Mouse (Mus musculus): ENCODE measurements around the gene Opa3.
A peak's percentile ranks its signal among the peaks of the same experiment; 100 is the strongest.
"Not testable (repeated sequence)": the region's sequence is repeated elsewhere in the genome, so short reads cannot be mapped to it uniquely, and the experiment has no call there.

The Opa3 gene

DNA sequence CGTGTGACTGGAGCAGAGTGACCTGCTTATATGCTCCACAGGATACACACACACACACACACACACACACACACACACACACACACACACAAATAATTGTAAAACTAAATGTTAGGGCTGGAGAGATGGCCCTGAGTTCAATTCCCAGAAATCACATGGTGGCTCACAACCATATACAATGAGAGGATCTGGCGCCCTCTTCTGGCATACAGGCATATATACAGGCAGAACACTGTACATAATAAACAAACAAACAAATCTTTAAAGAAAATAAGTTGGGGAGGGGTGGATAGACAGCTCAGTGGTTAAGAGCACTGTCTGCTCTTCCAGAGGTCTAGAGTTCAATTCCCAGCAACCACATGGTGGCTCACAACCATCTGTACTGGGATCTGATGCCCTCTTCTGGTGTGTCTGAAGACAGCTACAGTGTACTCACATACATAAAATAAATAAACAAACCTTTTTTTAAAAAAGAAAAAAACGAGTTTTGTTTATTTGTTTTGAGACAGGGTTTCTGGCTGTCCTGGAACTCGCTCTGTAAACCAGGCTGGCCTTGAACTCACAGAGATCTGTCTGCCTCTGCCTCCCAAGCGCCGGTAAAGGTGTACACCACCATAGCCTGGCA lies 53.7 kb downstream of the Opa3 start:
- not testable (repeated sequence) for DNase-seq (ENCODE audit: low spot score in 2 of 2)

DNA sequence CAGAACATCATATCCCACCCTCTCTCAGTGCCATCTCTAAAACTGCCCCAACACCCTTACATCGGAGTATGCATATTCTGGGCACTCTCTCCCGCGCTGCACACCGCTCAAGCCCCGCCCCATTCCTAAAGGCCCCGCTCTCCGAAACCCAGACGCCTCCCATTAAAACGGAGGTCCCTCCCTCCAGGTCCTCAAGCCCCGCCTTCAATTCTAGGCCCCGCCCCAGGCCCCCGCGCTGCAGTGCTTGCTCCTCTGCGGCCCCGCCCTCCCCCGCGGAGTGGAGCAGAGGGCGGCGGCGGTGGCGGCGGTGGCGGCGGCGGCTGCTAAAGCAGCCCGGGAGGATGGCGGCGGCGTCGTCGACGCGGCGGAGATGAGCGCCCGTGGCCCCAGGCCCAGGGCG lies 54.3 kb downstream of the Opa3 start, which contains the start of gene Rtn2:
TSS of gene Rtn2 (plus strand) at position 240 of the 400 bp plus-strand sequence.
- peak in 1 of 2 experiments; percentile 63 for DNase-seq (ENCODE audit: low spot score in 2 of 2)

DNA sequence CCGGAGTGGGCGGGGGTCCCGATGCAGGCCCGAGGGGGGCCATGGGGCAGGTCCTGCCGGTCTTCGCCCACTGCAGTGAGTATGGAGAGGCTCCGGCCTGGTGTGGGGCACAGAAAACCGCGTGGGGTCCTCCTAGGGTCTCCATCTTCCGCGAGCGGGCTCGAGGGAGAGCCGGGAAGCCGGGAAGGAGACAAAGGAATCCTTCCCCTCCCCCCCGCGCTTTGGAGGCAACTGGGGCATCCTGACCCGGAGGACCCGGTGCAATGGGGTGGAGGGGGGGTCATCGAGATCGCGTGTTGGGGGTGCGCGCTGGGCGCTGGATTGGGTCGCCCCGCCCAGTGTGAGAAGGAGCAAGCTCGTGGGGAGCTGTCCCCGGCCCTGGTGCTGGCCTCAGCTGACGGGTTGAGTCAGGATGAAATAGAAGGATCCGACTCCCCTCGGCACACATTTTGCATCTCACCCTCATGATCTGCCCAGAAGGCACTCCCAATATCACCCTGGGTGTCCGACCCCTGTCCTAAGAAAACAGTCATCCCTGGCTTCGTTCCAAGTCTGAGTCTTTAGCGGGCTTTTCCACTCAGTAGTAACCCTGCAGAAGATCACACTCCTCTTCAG lies 54.8 kb downstream of the Opa3 start:
- DNase-seq (ENCODE audit: low spot score in 2 of 2) = no peak

DNA sequence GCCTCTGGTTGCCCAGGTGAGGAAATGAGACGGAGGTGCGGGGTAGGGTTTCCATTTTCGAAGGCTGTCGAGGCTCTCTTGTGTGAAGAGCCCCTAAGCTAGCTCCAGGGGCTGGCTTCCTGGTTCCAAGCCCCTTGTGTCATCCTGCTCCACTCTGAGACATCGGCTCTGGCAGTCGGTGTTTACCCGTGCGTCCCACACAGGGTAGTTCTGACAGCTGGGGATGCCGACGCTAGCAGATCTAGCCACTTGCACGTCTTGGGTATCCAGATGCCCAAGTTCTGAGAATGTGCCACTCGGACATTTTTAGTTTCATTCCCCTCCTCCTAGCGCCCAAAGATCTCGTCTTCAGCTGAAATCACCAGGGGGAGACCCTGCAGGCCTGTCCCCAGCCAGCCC lies 55.3 kb downstream of the Opa3 start:
- DNase-seq (ENCODE audit: low spot score in 2 of 2) = no peak

DNA sequence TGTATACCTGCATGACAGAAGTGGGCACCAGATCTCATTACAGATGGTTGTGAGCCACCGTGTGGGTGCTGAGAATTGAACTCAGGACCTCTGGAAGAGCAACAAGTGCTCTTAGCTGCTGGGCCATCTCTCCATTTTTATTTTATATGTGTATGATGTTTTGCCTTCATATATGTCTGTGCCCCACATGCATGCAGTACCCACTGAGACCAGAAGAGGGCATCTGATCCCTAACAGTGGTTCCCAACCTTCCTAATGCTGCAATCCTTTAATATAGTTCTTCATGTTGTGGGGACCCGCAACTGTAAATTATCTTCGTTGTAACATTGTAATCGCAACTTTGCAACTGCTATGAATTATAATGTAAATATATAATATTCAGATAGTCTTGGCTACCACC lies 56.6 kb downstream of the Opa3 start:
- DNase-seq (ENCODE audit: low spot score in 2 of 2) = peak in 1 of 2 experiments; percentile 53

DNA sequence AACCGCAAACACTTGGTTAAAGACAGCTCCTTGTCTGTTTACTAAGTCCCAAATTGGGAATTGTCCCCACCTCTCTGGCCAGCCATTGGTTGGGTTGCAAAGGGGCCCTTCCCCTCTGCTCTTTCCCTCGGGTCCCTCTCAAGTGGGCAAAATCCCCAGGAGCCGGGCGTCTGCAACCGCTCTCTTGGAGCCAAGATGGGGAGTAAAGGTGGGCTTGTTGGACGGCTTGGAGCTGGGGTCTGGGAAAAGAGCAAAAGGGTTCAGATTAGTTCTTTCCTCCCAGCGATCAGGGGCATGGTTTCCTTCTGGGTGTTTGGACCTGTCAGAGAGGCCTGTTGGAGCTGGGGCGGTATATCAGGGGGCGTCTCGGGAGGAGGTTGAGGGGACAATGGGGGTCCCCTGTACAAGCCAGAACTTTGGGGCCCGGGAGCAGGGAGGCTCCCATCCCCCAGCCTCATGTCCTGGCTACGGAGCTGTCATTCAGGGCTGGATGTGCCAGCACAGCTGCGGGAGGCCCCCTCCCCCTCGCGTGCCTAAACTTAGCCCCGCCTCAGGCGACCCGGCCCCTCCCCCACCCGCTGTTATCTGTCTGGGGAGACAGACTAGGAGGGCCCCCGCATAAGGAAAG lies 62.9 kb downstream of the Opa3 start:
- no peak for DNase-seq (ENCODE audit: low spot score in 2 of 2)

DNA sequence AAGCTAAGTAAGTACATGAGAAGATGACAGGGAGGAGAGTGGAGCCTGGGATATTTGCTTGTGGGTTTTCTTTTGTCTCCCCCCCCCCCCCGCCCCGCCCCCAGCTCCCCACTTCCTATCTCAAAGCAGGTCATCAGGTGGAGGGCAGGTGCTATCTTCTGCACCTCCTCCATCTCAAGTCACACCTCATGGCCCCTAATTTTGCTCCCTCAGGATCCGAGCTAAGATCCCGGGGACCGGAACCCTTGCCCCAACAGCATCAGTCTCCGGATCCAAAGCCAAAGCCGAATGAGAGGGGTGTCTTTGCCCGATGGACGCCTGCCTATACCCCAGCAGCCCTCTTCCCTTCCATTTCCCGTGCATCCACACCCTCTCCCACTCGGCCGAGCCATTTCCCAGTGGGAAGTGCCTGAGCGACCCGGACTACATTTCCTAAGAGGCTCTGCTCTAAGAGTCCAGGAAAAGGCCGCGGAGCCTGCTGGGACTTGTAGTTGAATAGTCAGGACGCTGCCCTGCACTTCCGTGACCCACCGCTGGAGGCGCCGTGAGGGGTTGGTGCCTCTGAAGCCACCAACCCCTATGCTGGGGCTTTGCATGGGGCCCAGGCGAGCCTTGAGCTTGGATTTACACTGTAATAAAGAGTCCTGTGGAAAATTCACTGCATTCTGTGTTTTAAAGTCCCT lies 67.5 kb downstream of the Opa3 start:
- peak; percentile 97 to 99 for DNase-seq (ENCODE audit: low spot score in 2 of 2)

DNA sequence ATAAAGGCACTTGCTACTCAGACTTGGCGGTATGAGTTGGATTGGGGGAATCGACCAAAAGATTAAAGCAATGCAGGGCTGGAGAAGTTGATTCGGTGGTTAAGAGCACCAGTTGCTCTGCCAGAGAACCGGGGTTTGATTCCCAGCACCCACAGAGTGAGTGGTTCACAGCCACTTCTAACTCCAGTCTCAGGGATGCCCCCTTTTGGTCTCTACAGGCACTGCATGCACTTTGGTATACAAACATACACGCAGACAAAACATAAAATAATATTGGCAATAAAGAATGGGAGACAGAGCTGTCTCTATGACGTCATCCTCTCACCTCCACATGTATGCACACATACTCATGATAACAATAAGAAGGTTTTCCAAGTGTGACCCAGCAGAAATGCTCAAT lies 68.9 kb downstream of the Opa3 start:
- DNase-seq (ENCODE audit: low spot score in 2 of 2) = no peak

DNA sequence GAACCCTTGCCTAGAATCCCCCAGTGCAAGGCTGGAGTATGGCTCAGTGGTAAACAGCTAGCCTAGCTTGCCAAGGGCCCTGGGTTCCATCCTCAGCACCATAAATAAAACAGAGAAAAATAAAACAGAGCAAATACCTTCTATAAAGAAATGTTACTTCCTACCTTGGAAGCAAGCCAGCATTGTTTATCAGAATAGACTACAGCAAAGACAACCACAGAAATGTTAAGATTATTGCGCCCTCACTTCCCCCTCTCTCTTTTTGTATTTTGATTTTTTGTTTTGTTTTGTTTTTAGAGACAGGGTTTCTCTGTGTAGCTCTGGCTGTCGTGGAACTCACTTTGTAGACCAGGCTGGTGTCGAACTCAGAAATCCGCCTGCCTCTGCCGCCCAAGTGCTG lies 69.7 kb downstream of the Opa3 start:
- no peak for DNase-seq (ENCODE audit: low spot score in 2 of 2)

DNA sequence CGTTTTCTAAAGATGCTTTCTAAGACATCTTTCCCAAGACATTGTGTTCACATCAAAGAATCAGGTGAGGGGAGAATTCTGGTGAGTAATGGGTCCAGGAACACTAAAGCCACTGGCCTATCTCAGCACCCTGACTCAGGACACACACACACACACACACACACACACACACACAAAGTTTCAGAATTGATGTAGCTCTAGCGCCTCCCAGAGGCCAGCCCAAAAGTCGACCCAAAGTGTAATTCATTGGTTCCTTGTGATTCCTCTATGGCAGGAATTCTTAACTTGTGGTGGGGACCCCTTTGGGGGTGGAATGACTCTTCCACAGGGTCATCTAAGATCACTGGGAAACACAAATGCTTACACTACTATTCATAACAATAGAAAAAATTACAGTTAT lies 71.1 kb downstream of the Opa3 start:
- no peak for DNase-seq (ENCODE audit: low spot score in 2 of 2)

DNA sequence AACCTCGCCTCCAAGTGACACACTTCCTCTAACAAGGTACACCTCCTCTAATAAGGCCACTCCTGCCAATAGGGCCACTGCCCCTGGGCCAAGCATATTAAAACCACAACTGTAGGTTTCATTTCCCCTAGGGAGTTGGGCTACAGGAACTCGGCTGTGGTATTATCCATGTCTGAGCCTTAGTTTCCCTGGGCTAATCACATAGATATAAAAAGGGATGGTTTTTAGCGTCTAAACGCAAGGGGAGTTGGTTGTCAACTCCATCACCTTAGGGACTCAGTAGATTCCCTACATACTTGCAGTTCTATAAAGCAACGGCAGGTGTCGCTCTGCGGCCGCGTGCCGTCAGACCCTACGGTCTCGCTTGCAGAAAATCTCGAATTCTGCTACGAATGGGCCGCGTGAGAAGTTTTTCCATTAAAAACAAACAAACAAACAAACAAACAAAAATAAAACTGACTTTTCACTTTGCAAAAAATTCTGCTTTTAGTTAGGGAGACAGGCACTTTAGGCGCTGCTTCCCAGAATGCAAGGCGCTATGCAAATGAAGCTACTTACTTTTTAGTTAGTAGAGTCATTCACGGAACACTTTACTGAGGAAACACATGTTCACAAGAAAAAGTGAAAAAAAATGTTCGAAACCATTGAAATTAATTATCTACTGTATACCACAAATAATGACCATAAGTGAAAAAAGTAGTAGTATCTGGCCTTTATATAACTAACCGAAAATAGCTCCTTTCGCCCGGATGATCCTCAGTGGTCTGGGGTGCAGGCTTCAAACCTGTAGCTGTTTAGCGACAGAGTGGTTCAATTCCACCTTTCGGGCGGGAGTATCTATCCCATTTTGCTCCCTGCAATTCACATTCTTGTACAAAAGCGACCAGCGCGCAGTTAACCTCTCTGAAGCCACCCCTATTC lies 72.6 kb downstream of the Opa3 start:
- peak; percentile 53 to 75 for DNase-seq (ENCODE audit: low spot score in 2 of 2)

DNA sequence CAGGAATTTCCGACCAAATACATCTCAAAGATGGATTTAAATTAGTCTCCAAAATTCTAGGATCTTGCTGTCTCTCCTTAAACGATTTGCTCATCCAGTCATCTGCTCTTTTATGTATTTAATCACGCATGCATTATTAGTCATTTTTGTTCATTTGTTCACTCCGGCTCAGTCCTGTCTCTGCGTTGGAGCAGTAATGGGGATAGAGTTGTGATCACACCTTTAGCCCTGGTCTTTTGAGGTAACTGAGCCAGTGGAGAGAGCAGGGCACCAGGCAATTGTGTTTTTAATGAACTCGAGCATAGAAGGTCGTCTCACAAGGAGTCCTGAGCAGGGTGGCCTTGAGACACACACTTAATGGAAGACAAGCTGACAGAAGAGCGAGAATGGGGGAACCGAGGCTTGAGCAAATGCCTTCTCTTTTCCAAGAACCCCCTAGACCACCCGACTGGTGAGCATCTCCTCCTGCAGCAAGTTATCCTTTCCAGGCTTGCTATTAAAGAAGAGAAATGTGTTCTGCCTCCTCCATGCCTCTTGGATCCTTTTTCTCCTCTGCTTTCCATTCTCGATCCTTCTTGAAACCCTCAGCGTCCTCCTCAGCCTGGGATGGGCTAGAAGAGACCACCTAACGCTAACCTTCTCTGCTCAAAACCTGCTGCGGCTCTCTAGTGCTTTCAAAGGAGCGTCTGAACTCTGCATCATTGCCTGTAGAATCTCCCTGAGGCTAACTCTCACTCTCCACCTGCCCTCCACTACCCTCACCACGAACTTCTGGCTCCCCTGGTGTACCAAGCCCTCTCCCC lies 73.5 kb downstream of the Opa3 start:
- no peak for DNase-seq (ENCODE audit: low spot score in 2 of 2)

DNA sequence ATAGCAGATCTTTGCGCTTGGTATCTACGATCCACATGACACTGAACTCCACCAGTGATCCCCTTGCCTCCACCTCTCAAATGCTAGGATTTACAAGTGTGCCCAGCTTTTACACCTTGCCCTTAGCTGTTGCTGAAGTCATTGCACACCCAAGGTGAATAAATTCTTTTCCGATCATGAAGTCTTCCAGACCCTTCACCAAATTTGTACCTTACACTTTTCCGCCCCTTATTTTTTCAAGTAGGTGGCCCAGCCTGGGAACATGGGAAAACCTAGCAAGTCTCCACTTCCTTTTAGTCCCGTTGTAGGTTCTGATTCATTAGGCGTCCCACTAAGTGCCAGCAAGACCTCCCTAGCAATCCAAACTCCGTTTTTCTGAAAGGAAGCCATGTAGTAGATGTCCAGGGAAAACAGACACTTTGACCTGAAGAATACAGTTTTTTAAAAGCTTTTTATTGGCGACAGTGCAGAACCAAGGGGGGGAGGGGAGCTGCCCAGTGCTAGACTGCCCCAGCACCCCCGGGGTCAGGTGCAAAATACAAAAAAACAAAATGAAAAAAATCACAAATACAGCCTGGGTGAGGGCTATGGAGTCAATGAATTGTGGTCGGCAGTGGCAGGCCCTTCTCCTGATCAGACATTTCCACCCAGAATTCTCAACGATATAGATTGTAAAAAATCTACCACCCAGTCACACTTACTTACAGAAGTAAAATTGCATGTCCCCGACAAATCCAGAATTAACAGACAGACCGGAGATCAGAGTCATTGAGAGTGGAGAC lies 74.3 kb downstream of the Opa3 start:
- DNase-seq (ENCODE audit: low spot score in 2 of 2) = no peak

DNA sequence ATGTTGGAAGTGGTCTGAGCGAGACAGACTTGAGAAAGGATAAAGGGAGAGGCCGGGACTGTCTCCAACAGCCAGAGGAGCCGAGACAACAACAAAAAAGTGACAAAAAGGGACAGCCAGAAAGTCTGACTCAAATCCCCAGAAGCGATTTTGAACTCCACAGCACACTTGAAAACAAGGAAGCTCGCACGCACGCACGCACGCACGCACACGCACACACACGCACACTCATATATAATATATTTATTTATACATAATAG lies 74.8 kb downstream of the Opa3 start:
- no peak for DNase-seq (ENCODE audit: low spot score in 2 of 2)

DNA sequence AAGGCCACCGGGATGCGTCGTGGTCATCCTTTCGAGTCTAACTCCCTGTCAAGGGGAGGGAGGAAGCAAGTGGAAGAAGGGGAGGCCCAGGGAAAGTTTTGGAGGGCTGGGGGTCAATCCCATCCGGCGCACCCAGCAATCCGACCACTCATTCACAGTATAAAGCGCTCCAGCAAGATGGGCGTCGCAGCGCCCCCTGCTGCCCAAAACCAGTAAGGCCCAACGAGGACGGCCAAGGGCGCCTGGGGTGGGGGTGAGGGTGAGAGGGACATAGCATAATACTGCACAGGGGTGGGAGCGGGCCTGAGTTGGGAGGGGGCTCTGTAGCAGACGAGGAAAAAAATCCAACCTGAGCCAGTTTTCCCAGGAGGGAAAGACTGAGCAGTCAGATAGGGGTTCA lies 75.6 kb downstream of the Opa3 start:
- DNase-seq (ENCODE audit: low spot score in 2 of 2) = peak in 1 of 2 experiments; percentile 58

DNA sequence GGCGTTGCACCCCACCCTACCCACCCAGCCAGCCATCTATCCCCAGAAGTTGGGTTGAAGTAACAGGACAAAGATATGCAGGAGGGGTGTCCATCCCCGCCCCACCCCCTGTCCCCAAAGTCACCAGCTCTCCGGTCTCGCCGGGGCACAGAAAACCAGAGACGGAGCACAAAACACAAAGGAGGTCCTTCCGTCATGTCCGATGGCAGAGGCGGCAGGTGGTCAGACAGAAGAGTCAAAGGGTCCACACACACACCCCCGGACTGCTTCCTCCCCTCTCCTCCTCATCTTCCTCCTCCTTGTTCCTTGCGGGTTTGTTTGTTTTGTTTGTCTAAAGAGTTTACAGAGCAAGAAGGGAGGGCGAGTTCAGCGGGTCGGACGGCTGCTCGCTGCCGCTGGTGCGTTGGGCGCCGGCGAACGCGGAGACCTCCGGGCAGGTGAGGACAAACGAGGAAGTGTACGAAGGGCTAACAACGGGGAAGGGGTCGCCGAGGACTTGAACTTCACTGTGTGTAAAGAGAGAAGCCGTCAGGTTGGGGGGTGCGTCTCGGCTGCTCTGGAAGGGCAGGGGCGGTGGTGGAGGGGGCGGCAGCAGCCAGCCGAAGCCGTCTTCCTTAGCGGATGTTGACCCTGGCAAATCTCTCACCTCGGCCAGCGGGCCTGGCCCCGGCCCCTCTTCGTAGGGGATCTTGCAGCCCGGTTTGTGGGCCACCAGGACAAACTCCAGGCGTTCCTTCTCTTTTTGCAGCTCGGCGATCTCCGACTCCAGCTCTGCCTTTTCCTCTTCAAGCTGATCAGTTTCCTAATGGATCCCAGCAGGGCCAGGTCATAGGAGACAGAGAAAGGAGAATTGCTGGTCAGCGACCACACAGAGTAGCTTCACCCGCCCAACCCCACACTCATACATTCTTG lies 76.6 kb downstream of the Opa3 start:
- no peak for DNase-seq (ENCODE audit: low spot score in 2 of 2)

DNA sequence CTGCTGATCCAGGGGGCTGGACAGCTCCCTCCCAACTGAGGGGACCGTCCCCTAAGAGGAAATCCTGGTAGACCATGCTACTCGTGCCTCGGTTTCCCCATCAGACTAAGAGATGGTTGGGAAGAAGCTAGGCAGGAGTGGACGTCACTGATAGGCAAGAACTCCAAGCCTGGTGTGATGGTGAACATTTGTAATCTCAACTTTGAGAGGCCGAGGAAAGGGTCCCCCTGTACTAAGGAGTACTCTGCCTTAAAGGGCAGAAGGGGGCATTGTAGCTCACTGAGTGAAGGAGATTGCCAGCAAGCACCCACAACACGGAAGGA lies 77.2 kb downstream of the Opa3 start:
- no peak for DNase-seq (ENCODE audit: low spot score in 2 of 2)

Data from frontal cortex, postnatal 25 days (tissue).